Mouse (Mus musculus) MEL (cell line): ENCODE measurements around the gene Rps26. TPM values are rescaled to one million over a fixed set of nuclear protein-coding genes. Genes with fewer than 3 reads are reported as not detected.
"Not testable (repeated sequence)": the region's sequence is repeated elsewhere in the genome, so short reads cannot be mapped to it uniquely, and the experiment has no call there.

Experiments
- DNase-seq: peaks from one replicate; pipeline ENCODE4 v3.0.0; 2011; ENCODE audit warnings: low read depth, low spot score
- H3K27ac ChIP-seq: 2 replicates; pipeline ENCODE4 v1.5.1; 2012; ENCODE audit warnings: low read depth, mild to moderate bottlenecking, control low read depth, low read length, moderate library complexity; ENCODE audit not compliant: control insufficient read depth
- H3K27me3 ChIP-seq, 2 experiments: fragments of 150-350 bp in 1 of 2; sonication (generic) in 1 of 2; 2 replicates each; pipeline ENCODE4 v1.6.1; 2012; ENCODE audit warnings: low read length in 2 of 2, mild to moderate bottlenecking in 2 of 2, improper control_type of control experiment in 1 of 2, moderate library complexity in 1 of 2; ENCODE audit not compliant: insufficient read depth in 2 of 2, control insufficient read depth in 1 of 2
- H3K36me3 ChIP-seq, 2 experiments: 2 replicates each; pipeline ENCODE4 v1.6.1; 2012 to 2014; ENCODE audit warnings: low read length in 2 of 2, improper control_type of control experiment in 1 of 2, inconsistent platforms in 1 of 2, mild to moderate bottlenecking in 1 of 2; ENCODE audit not compliant: insufficient read depth in 2 of 2, control insufficient read depth in 1 of 2
- H3K4me1 ChIP-seq, 2 experiments: fragments of 150-350 bp in 1 of 2; sonication (generic) in 1 of 2; 2 replicates each; pipeline ENCODE4 v1.6.1; 2012; ENCODE audit warnings: low read length in 2 of 2, improper control_type of control experiment in 1 of 2, mild to moderate bottlenecking in 1 of 2; ENCODE audit not compliant: insufficient read depth in 2 of 2, control insufficient read depth in 1 of 2
- H3K4me3 ChIP-seq, 2 experiments: fragments of 150-350 bp in 1 of 2; sonication (generic) in 1 of 2; 2 replicates each; pipeline ENCODE4 v1.5.1; 2012; ENCODE audit warnings: low read depth in 2 of 2, low read length in 2 of 2, mild to moderate bottlenecking in 2 of 2, moderate library complexity in 2 of 2, control low read depth in 1 of 2, improper control_type of control experiment in 1 of 2; ENCODE audit not compliant: control insufficient read depth in 1 of 2, insufficient read depth in 1 of 2
- H3K79me2 ChIP-seq: 2 replicates; pipeline ENCODE4 v1.6.1; 2012; ENCODE audit warnings: mild to moderate bottlenecking, low read length, moderate library complexity; ENCODE audit not compliant: control insufficient read depth, poor library complexity, insufficient read depth
- H3K9ac ChIP-seq: 2 replicates; pipeline ENCODE4 v1.6.1; 2012; ENCODE audit warnings: low read depth, mild to moderate bottlenecking, control low read depth, low read length, moderate library complexity; ENCODE audit not compliant: control insufficient read depth, poor library complexity, severe bottlenecking
- H3K9me3 ChIP-seq: fragments of 150-350 bp; sonication (generic); replicated peaks from 2 replicates; pipeline ENCODE4 v1.6.1; 2012; ENCODE audit warnings: mild to moderate bottlenecking, low read length, improper control_type of control experiment, moderate library complexity; ENCODE audit not compliant: insufficient read depth
- BHLHE40 ChIP-seq: IDR thresholded peaks from 2 replicates; pipeline ENCODE4 v1.6.1; 2012; ENCODE audit warnings: low read depth, mild to moderate bottlenecking, inconsistent platforms, low read length, improper control_type of control experiment, borderline replicate concordance
- CHD1 ChIP-seq: IDR thresholded peaks from 2 replicates; pipeline ENCODE4 v1.6.1; 2012; ENCODE audit warnings: low read depth, mild to moderate bottlenecking, inconsistent platforms, low read length, improper control_type of control experiment
- CTCF ChIP-seq, 3 experiments: IDR thresholded peaks in 2 of 3; conservative IDR thresholded peaks in 1 of 3; 2 replicates each; pipeline ENCODE4 v1.5.1; 2011 to 2012; ENCODE audit warnings: low read length in 3 of 3, low read depth in 2 of 3, mild to moderate bottlenecking in 2 of 3, improper control_type of control experiment in 1 of 3, inconsistent platforms in 1 of 3, mixed read lengths in 1 of 3, moderate library complexity in 1 of 3; ENCODE audit not compliant: control insufficient read depth in 1 of 3, insufficient read depth in 1 of 3, poor library complexity in 1 of 3, severe bottlenecking in 1 of 3
- EP300 ChIP-seq, 2 experiments: IDR thresholded peaks; 2 replicates each; pipeline ENCODE4 v1.6.1; 2011; ENCODE audit warnings: improper control_type of control experiment in 2 of 2, low read length in 2 of 2, low read depth in 1 of 2, mild to moderate bottlenecking in 1 of 2
- GABPA ChIP-seq: IDR thresholded peaks from 2 replicates; pipeline ENCODE4 v1.6.1; 2012; ENCODE audit warnings: low read depth, mild to moderate bottlenecking, inconsistent platforms, low read length, improper control_type of control experiment, moderate library complexity
- GATA1 ChIP-seq: IDR thresholded peaks from 2 replicates; pipeline ENCODE4 v1.6.1; 2011; ENCODE audit warnings: low read depth, low read length, improper control_type of control experiment
- HCFC1 ChIP-seq: IDR thresholded peaks from 2 replicates; pipeline ENCODE4 v1.6.1; 2012; ENCODE audit warnings: low read depth, mild to moderate bottlenecking, inconsistent platforms, low read length, improper control_type of control experiment, moderate library complexity
- KAT2A ChIP-seq: conservative IDR thresholded peaks from 2 replicates; pipeline ENCODE4 v1.6.1; 2012; ENCODE audit warnings: low read depth, low read length, improper control_type of control experiment, inconsistent platforms
- MAFK ChIP-seq: IDR thresholded peaks from 2 replicates; pipeline ENCODE4 v1.6.1; 2011; ENCODE audit warnings: low read depth, mild to moderate bottlenecking, low read length, improper control_type of control experiment, borderline replicate concordance
- MAX ChIP-seq: IDR thresholded peaks from 2 replicates; pipeline ENCODE4 v1.6.1; 2011; ENCODE audit warnings: low read length, improper control_type of control experiment
- MEF2A ChIP-seq: IDR thresholded peaks from 2 replicates; pipeline ENCODE4 v1.6.1; 2014; ENCODE audit warnings: low read depth, mild to moderate bottlenecking, inconsistent platforms, low read length, improper control_type of control experiment; ENCODE audit not compliant: poor library complexity, insufficient replicate concordance, severe bottlenecking; ENCODE audit errors: extremely low read depth
- MXI1 ChIP-seq: IDR thresholded peaks from 2 replicates; pipeline ENCODE4 v1.6.1; 2011; ENCODE audit warnings: mild to moderate bottlenecking, low read depth, low read length, improper control_type of control experiment
- MYC ChIP-seq: IDR thresholded peaks from 2 replicates; pipeline ENCODE4 v1.6.1; 2011; ENCODE audit warnings: low read depth, mild to moderate bottlenecking, low read length, improper control_type of control experiment, moderate library complexity
- NELFE ChIP-seq: IDR thresholded peaks from 2 replicates; pipeline ENCODE4 v1.6.1; 2011; ENCODE audit warnings: low read depth, low read length, improper control_type of control experiment
- POLR2A ChIP-seq, 2 experiments: IDR thresholded peaks; 2 replicates each; pipeline ENCODE4 v1.6.1; 2011 to 2012; ENCODE audit warnings: low read length in 2 of 2, mild to moderate bottlenecking in 2 of 2, control low read depth in 1 of 2, improper control_type of control experiment in 1 of 2, low read depth in 1 of 2, moderate library complexity in 1 of 2; ENCODE audit not compliant: control insufficient read depth in 1 of 2, insufficient read depth in 1 of 2, poor library complexity in 1 of 2
- POLR2AphosphoS2 ChIP-seq: IDR thresholded peaks from 2 replicates; pipeline ENCODE4 v1.6.1; 2011; ENCODE audit warnings: low read length, improper control_type of control experiment
- POLR2AphosphoS5 ChIP-seq: IDR thresholded peaks from 2 replicates; pipeline ENCODE4 v1.6.1; 2012; ENCODE audit warnings: low read depth, borderline replicate concordance, mild to moderate bottlenecking, inconsistent platforms, low read length, moderate library complexity, mixed read lengths
- RAD21 ChIP-seq: IDR thresholded peaks from 2 replicates; pipeline ENCODE4 v1.6.1; 2011; ENCODE audit warnings: mild to moderate bottlenecking, low read depth, low read length, improper control_type of control experiment
- RCOR1 ChIP-seq: IDR thresholded peaks from 2 replicates; pipeline ENCODE4 v1.6.1; 2012; ENCODE audit warnings: low read depth, mild to moderate bottlenecking, inconsistent platforms, low read length, improper control_type of control experiment
- SMC3 ChIP-seq: IDR thresholded peaks from 2 replicates; pipeline ENCODE4 v1.6.1; 2011; ENCODE audit warnings: low read depth, low read length, improper control_type of control experiment
- TAL1 ChIP-seq: IDR thresholded peaks from 2 replicates; pipeline ENCODE4 v1.6.1; 2012; ENCODE audit warnings: mild to moderate bottlenecking, inconsistent platforms, low read length, moderate library complexity, mixed read lengths
- TBP ChIP-seq: IDR thresholded peaks from 2 replicates; pipeline ENCODE4 v1.8.0; 2011; ENCODE audit warnings: low read depth, low read length, improper control_type of control experiment
- TCF12 ChIP-seq: IDR thresholded peaks from 2 replicates; pipeline ENCODE4 v1.6.1; 2014; ENCODE audit warnings: low read depth, mild to moderate bottlenecking, inconsistent platforms, low read length, improper control_type of control experiment, moderate library complexity
- USF1 ChIP-seq: IDR thresholded peaks from 2 replicates; pipeline ENCODE4 v1.6.1; 2014; ENCODE audit warnings: low read depth, mild to moderate bottlenecking, inconsistent platforms, low read length, improper control_type of control experiment, moderate library complexity
- USF2 ChIP-seq, 2 experiments: IDR thresholded peaks; 2 replicates each; pipeline ENCODE4 v1.6.1; 2011 to 2012; ENCODE audit warnings: improper control_type of control experiment in 2 of 2, low read length in 2 of 2, borderline replicate concordance in 1 of 2, inconsistent platforms in 1 of 2, low read depth in 1 of 2, mild to moderate bottlenecking in 1 of 2; ENCODE audit not compliant: insufficient read depth in 1 of 2
- ZC3H11A ChIP-seq: IDR thresholded peaks from 2 replicates; pipeline ENCODE4 v1.6.1; 2012; ENCODE audit warnings: low read depth, mild to moderate bottlenecking, inconsistent platforms, low read length, improper control_type of control experiment
- ZKSCAN1 ChIP-seq: IDR thresholded peaks from 2 replicates; pipeline ENCODE4 v1.6.1; 2012; ENCODE audit warnings: low read depth, mild to moderate bottlenecking, inconsistent platforms, low read length, improper control_type of control experiment, moderate library complexity
- ZMIZ1 ChIP-seq: IDR thresholded peaks from 2 replicates; pipeline ENCODE4 v1.6.1; 2012; ENCODE audit warnings: low read depth, mild to moderate bottlenecking, inconsistent platforms, low read length, improper control_type of control experiment, moderate library complexity
- polyA plus RNA-seq, 2 experiments: library from polyadenylated mRNA; stranded (reverse) in 1 of 2; unstranded in 1 of 2; fragments of >175 nt in 1 of 2; fragments of >200 nt in 1 of 2; gene quantifications; 2 replicates each; pipeline versions ENCODE4 v1.2.1 to v1.2.4; 2012; ENCODE audit warnings: low replicate concordance in 2 of 2, low read depth in 1 of 2; ENCODE audit not compliant: insufficient read length in 2 of 2, insufficient read depth in 1 of 2, missing spikeins in 1 of 2
- total RNA-seq: library from RNA; depleted of rRNA; stranded (reverse); fragments of 300-350 nt; gene quantifications from 2 replicates; pipeline ENCODE4 v1.2.3, GENCODE M21; 2012

Gene Rps26
- total and polyA plus RNA-seq, 3 experiments, result 2,523 to 2,530 TPM; not detected in 1

GRCm38 (mm10) chr10:128625287-128625894 lies 1.2 kb downstream of the Rps26 start (continued):
- peak; percentile 74; the same call in 1 of the 2 replicates for TF ChIP-seq GATA1
- TF ChIP-seq TBP, result peak; percentile 96
- peak; percentile 97 for TF ChIP-seq POLR2AphosphoS2
- TF ChIP-seq, all 39 proteins: peak for 10

GRCm38 (mm10) chr10:128623106-128623613 lies 3.4 kb downstream of the Rps26 start:
- not testable (repeated sequence) for H3K27ac ChIP-seq, H3K27me3 ChIP-seq, H3K4me3 ChIP-seq, H3K9ac ChIP-seq, H3K9me3 ChIP-seq
- DNase-seq, result peak; percentile 50
- Histone ChIP-seq H3K79me2 (peaks cover 14% of the 10 kb centered on the region), H3K36me3 (peaks cover 7 to 18% of the 10 kb centered on the region in 2 experiments), H3K4me1 (peaks cover 0 to 17% of the 10 kb centered on the region in 2 experiments; a peak in 2 of 4 replicates)
- peak; percentile 82 for TF ChIP-seq POLR2AphosphoS2
- peak in 1 of 2 experiments; percentile 67; a peak in 2 of 4 replicates for TF ChIP-seq POLR2A (IDR thresholded peaks at IDR 0.05; ENCODE audit: control insufficient read depth in 1 of 2, insufficient read depth in 1 of 2, low read depth in 1 of 2, low read length in 2 of 2, poor library complexity in 1 of 2)
- peak; percentile 38 for TF ChIP-seq ZMIZ1

GRCm38 (mm10) chr10:128622702-128623101 lies 3.8 kb downstream of the Rps26 start:
- peak; percentile 69 for DNase-seq
- Histone ChIP-seq H3K36me3 (peaks cover 7 to 18% of the 10 kb centered on the region in 2 experiments), H3K4me1 (peaks cover 0 to 15% of the 10 kb centered on the region in 2 experiments; a peak in 2 of 4 replicates), H3K9ac (no peak overlapping the region), H3K9me3 (no peaks in the 10 kb centered on the region), H3K79me2 (peaks cover 14% of the 10 kb centered on the region), H3K27ac (no peak overlapping the region), H3K27me3 (no peaks in the 10 kb centered on the region), H3K4me3 (no peak overlapping the region)
- TF ChIP-seq CTCF (IDR thresholded peaks at IDR 0.05 in 2 of 3, conservative IDR thresholded peaks at IDR 0.05 in 1 of 3; ENCODE audit: control insufficient read depth in 1 of 3, insufficient read depth in 1 of 3, low read depth in 2 of 3, low read length in 3 of 3, poor library complexity in 1 of 3, severe bottlenecking in 1 of 3) (no peak), RCOR1 (no peak), POLR2AphosphoS5 (no peak; the same call in 1 of the 2 replicates), MXI1 (no peak), MEF2A (no peak), MAFK (no peak), MAX (no peak), MYC (no peak), SMC3 (no peak), USF2 (IDR thresholded peaks at IDR 0.05; ENCODE audit: borderline replicate concordance in 1 of 2, insufficient read depth in 1 of 2, low read depth in 1 of 2, low read length in 2 of 2) (no peak), NELFE (no peak), RAD21 (no peak), TAL1 (no peak), TCF12 (no peak), KAT2A (no peak), POLR2A (IDR thresholded peaks at IDR 0.05; ENCODE audit: control insufficient read depth in 1 of 2, insufficient read depth in 1 of 2, low read depth in 1 of 2, low read length in 2 of 2, poor library complexity in 1 of 2) (peak in 1 of 2 experiments; percentile 37; a peak in 2 of 4 replicates), ZC3H11A (no peak), CHD1 (no peak), USF1 (no peak), HCFC1 (no peak), TBP (0 out of 2 replicates have a peak, but pooled peaks have one; percentile 24), EP300 (IDR thresholded peaks at IDR 0.05; ENCODE audit: low read depth in 1 of 2, low read length in 2 of 2) (no peak), BHLHE40 (no peak), GABPA (no peak), ZKSCAN1 (no peak)
